ENCODE assay signal across 8 mouse cellular contexts in genomic region chr6:5379781-5380623, GRCm38 (mm10). TPM values are rescaled to one million over a fixed set of nuclear protein-coding genes. Genes with fewer than 3 reads are reported as not detected.
A peak's percentile ranks its signal among the peaks of the same experiment; 100 is the strongest.
DNase-seq lines count a peak whose midpoint lies in the region; ATAC-seq and TF ChIP-seq lines count a peak whose summit lies in the region.

No protein-coding gene starts in this region.

- H3K9ac ChIP-seq in heart, adult 2 months (ENCODE audit: low read depth, low read length): no peak overlapping the region
- peak overlapping the region; percentile 25 for H3K9ac ChIP-seq in midbrain, embryonic 12.5 days (replicated peaks)

- H3K27me3 ChIP-seq in heart, adult 2 months (ENCODE audit: control insufficient read depth, insufficient read depth, low read length): no peaks in the 10 kb centered on the region
- H3K27me3 ChIP-seq in midbrain, embryonic 12.5 days: 0 out of 2 replicates have a peak, but pooled peaks cover 3% of the 10 kb centered on the region

- no peak for TF ChIP-seq CTCF in heart, adult 2 months (IDR thresholded peaks at IDR 0.05)

- WGBS in heart, adult 2 months: 55% methylated on average over 22 of the region's 22 CpGs
- WGBS in midbrain, embryonic 12.5 days: 11% methylated on average over 22 of the region's 22 CpGs

- peak overlapping the region; percentile 48 for H3K4me2 ChIP-seq in midbrain, embryonic 12.5 days (replicated peaks)

- no peak for TF ChIP-seq POLR2A in heart, adult 2 months (IDR thresholded peaks at IDR 0.05; ENCODE audit: insufficient read depth, low read depth, low read length)

- H3K4me3 ChIP-seq in heart, adult 2 months: 0 out of 2 replicates have a peak overlapping the region, but pooled peaks have one; percentile 13
- peak overlapping the region; percentile 22 for H3K4me3 ChIP-seq in midbrain, embryonic 12.5 days

- intact Hi-C loops in heart, adult 2 months (cut with DNase I): loop anchor here (5.0 to 10.0 kb wide), 6 partner anchors 83 to 965 kb away; partner anchors contain the start of genes Pon2 and Pon3
- intact Hi-C loops in heart, postnatal 25 days (cut with DNase I): loop anchor here (5.0 kb wide), 4 partner anchors 83 to 823 kb away; partner anchors contain the start of genes Pon2 and Ppp1r9a

- peak in 1 of 2 experiments; percentile 16 for DNase-seq in heart, adult 2 months
- no peak for DNase-seq in heart, postnatal 25 days (ENCODE audit: low spot score)
- peak; percentile 31 for DNase-seq in ZHBTc4 (ENCODE audit: low read depth, low spot score)
- peak; percentile 20 to 55 for DNase-seq in frontal cortex, adult 2 months (ENCODE audit: extremely low spot score in 1 of 2, low spot score in 1 of 2)
- DNase-seq in layer of hippocampus, postnatal 36 days: peak; percentile 54 to 57
- DNase-seq in urinary bladder, postnatal 14 days (ENCODE audit: low spot score): no peak
- no peak for DNase-seq in spleen, adult 12 weeks (ENCODE audit: low spot score)

- no peak overlapping the region for H3K27ac ChIP-seq in heart, adult 2 months
- H3K27ac ChIP-seq in midbrain, embryonic 12.5 days (replicated peaks): peak overlapping the region; percentile 96

- peak; percentile 63 for ATAC-seq in midbrain, embryonic 12.5 days (ENCODE audit: low FRiP score, low read depth)

- H3K36me3 ChIP-seq in heart, adult 2 months (ENCODE audit: control insufficient read depth, insufficient read depth, low read length): no peaks in the 10 kb centered on the region; the same call in 1 of the 2 replicates
- H3K36me3 ChIP-seq in midbrain, embryonic 12.5 days: no peaks in the 10 kb centered on the region

- TF ChIP-seq EP300 in heart, adult 2 months (IDR thresholded peaks at IDR 0.05; ENCODE audit: insufficient read depth, low read depth, low read length): no peak

- no peaks in the 10 kb centered on the region for H3K9me3 ChIP-seq in midbrain, embryonic 12.5 days

- no peaks in the 10 kb centered on the region for H3K79me2 ChIP-seq in heart, adult 2 months (replicated peaks; ENCODE audit: control insufficient read depth, insufficient read depth, low read length)

- no peaks in the 10 kb centered on the region; the same call in 1 of the 2 replicates for H3K4me1 ChIP-seq in heart, adult 2 months (ENCODE audit: control insufficient read depth, insufficient read depth, low read length)
- H3K4me1 ChIP-seq in midbrain, embryonic 12.5 days: peaks cover 51% of the 10 kb centered on the region

RNA-seq across cellular contexts. Expression of gene Asb4, which starts 3.2 kb away (rescaled TPM):
- 1 to 10 TPM; 4.4 to 5.0 TPM for total RNA-seq in heart, adult 2 months (2021)
- polyA plus RNA-seq in heart, adult 2 months (2012; rRNA removed): 3.1 and 8.1 TPM in 2 replicates
- 1 to 10 TPM; 6.2 to 9.7 TPM for total RNA-seq in heart, postnatal 25 days (2021)
- polyA plus RNA-seq in frontal cortex, adult 2 months (2012; rRNA removed): 0.29 and 0.40 TPM in 2 replicates
- under 1 TPM; 0.50 to 0.71 TPM for total RNA-seq in layer of hippocampus, postnatal 36 days (2021)
- 15.3 and 21.5 TPM in 2 replicates for polyA plus RNA-seq in midbrain, embryonic 12.5 days (2016; fragmentation: Nextera tagmentation; extraction: Ambion mirVana)

Comparison
In these comparisons a context has a peak if more than half of its experiments do, and no peak if none do; other contexts are left out.
1. DNase-seq: peak in ZHBTc4 (single experiment), frontal cortex, adult 2 months (2 of 2) and layer of hippocampus, postnatal 36 days (2 of 2); none in heart, postnatal 25 days (single experiment), urinary bladder, postnatal 14 days (single experiment) and spleen, adult 12 weeks (single experiment).